Mouse (Mus musculus) cerebellum, adult 2 months (tissue): ENCODE measurements around the gene Erlin1.

Source experiments
- CTCF ChIP-seq: fragments of 200-500 bp; IDR thresholded peaks from 2 replicates; pipeline ENCODE4 v1.5.1; 2011; ENCODE audit warnings: low read depth, mild to moderate bottlenecking, control low read depth, low read length, moderate library complexity, borderline replicate concordance; ENCODE audit not compliant: insufficient read depth
- POLR2A ChIP-seq: fragments of 200-500 bp; IDR thresholded peaks from 2 replicates; pipeline ENCODE4 v1.6.1; 2011; ENCODE audit warnings: low read length, control low read depth, borderline replicate concordance; ENCODE audit not compliant: insufficient read depth

DNA sequence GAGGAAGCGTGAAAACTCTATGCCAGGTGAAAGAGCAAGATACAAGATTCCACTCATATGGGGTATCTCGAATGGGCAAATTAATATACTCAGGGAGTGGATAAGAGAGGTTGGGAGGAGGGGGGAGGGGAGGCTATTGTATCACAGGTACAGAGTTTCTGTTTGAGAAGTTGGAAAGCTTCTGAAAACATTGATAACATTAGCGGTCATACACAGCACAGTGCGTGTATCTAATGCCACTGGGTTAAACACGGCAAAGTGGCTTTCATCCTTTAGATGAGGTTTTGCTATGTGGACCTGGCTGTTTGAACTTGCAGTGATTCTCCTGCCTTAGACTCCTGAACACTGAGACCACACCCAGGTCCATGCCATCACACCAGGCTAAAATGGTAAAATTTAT lies 39.6 kb downstream of the Erlin1 start:
- TF ChIP-seq CTCF (no peak), POLR2A (no peak)
